Mouse (Mus musculus): ENCODE results near the gene Tex19.2. TPM values are rescaled to one million over a fixed set of nuclear protein-coding genes. Genes with fewer than 3 reads are reported as not detected.

Gene Tex19.2
- total RNA-seq, 1 experiment from 2014 or later, result not detected

Other genes starting within 250 kb of the Tex19.2 start
- gene Ccdc57, start 185.8 kb downstream of the Tex19.2 start, total RNA-seq (2021), result 12.1 and 13.3 TPM in 2 replicates
- gene Slc16a3, start 170.2 kb downstream of the Tex19.2 start, total RNA-seq (2021), result 0.38 and 0.85 TPM in 2 replicates
- gene Csnk1d, start 127.3 kb downstream of the Tex19.2 start, total RNA-seq (2021), result 117 and 144 TPM in 2 replicates
- gene Cd7, start 79.3 kb downstream of the Tex19.2 start, total RNA-seq (2021), result not detected in 2 replicates
- not detected in 2 replicates for gene Sectm1b, start 55.1 kb downstream of the Tex19.2 start, total RNA-seq (2021)
- not detected in 2 replicates for gene Sectm1a, start 37.5 kb downstream of the Tex19.2 start, total RNA-seq (2021)
- gene Tex19.1, start 27.5 kb upstream of the Tex19.2 start, total RNA-seq (2021), result not detected in 2 replicates
- not detected in 2 replicates for gene Uts2r, start 41.6 kb upstream of the Tex19.2 start, total RNA-seq (2021)
- gene Hexdc, start 85.8 kb upstream of the Tex19.2 start, total RNA-seq (2021), result 9.2 and 17.1 TPM in 2 replicates
- 25.0 and 26.2 TPM in 2 replicates for gene Ogfod3, start 86.0 kb upstream of the Tex19.2 start, total RNA-seq (2021)
- gene Cybc1, start 110.6 kb upstream of the Tex19.2 start, total RNA-seq (2021), result 21.1 and 24.8 TPM in 2 replicates
- gene Narf, start 118.6 kb upstream of the Tex19.2 start, total RNA-seq (2021), result 23.4 and 33.1 TPM in 2 replicates
- 38.7 and 51.6 TPM in 2 replicates for gene Foxk2, start 141.3 kb upstream of the Tex19.2 start, total RNA-seq (2021)
- 50.2 and 68.6 TPM in 2 replicates for gene Wdr45b, start 235.8 kb upstream of the Tex19.2 start, total RNA-seq (2021)

Measured in adrenal gland, postnatal 25 days (tissue).